Mouse (Mus musculus): ENCODE measurements at regions not wholly inside any gene's neighbourhood (a gene's known extent, or its start where the extent isn't known, plus 50 kb on each side); places are given as distances from the start of the nearest gene placed in this dataset.

DNA sequence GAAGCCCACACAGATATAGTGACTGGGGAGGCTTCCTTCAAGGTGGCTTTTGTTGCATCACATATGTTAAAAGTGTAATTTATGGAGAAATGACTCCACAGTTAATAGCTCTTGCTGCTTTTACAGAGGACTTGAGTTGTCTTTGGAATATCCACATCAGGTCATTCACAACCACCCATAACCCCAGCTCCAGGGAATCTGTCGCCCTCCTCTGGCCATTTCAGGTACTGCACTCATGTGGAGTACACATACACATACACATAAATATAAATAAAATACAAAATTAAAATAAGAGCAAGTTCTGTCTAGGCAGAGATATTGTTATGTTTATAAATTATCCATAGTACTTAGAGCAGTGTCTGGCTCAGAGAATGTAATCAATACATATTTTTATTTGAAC is 106.5 kb downstream of the Tsen15 start:
- ChIA-PET CTCF (interaction anchor here (0.7 to 1.0 kb wide), 2 partner anchors 10 to 11 kb away, joined by 3 to 6 read pairs; no protein-coding TSS in a partner anchor), POLR2A (no interaction called here)
- in situ Hi-C loops (cut with MboI; ENCODE audit: low pct_unique_long_range_greater_than_20kb): no loop called here
- DNase-seq (ENCODE audit: low read depth, low spot score): no peak
- ATAC-seq: no peak
- TF ChIP-seq CTCF (IDR thresholded peaks at IDR 0.05): peak; percentile 54
- H3K27me3 ChIP-seq: no peaks in the 10 kb centered on the region

DNA sequence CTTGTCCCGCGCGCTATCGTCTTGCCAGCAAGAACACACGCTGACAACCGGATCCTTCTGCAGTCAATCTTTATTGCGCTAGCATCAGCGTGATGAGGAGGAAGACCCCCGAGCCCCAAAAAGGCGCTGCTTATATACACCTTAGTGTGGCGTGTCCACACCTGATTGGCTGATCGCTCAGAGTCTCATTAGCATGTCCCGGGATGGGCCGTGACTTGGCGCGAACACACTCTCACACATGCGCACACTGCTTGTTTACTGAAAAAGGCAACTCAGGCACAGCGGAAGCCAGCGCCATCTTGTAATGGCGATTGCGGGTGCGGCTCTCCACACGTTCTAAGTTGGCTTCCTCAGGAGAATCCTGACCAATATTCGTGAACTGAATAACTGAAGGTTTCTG is 111.5 kb downstream of the Tsen15 start:
- CTCF ChIA-PET: no interaction called here
- no peaks in the 10 kb centered on the region for H3K27me3 ChIP-seq
- no peak for TF ChIP-seq CTCF (IDR thresholded peaks at IDR 0.05)
- no peak for DNase-seq (ENCODE audit: low read depth, low spot score)
- no peak for ATAC-seq
- in situ Hi-C loops (cut with MboI; ENCODE audit: low pct_unique_long_range_greater_than_20kb): no loop called here
- POLR2A ChIA-PET: no interaction called here

DNA sequence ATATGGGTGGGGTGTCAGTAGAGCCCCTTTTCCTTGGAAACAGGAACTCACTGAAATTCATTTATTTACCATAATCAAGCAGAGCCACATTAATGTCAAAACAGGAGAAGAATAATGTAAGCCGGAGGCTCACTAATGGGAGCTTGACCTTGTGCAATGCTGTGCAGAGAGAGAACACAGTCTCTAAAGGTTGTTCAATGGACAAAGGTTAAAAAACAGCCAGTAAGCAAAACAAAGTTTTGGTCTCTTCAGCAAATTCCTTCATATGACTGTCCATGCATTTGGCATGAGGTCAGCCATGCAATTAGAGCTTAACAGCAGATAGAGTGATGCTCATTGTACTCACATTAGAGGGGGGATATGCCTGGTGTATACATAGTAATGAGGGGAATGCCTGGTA is 113.1 kb downstream of the Tsen15 start:
- CTCF ChIA-PET: no interaction called here
- in situ Hi-C loops (cut with MboI; ENCODE audit: low pct_unique_long_range_greater_than_20kb): no loop called here
- POLR2A ChIA-PET: interaction anchor here (0.5 kb wide), 1 partner anchor 843 kb away, joined by 6 read pairs; no protein-coding TSS in a partner anchor

DNA sequence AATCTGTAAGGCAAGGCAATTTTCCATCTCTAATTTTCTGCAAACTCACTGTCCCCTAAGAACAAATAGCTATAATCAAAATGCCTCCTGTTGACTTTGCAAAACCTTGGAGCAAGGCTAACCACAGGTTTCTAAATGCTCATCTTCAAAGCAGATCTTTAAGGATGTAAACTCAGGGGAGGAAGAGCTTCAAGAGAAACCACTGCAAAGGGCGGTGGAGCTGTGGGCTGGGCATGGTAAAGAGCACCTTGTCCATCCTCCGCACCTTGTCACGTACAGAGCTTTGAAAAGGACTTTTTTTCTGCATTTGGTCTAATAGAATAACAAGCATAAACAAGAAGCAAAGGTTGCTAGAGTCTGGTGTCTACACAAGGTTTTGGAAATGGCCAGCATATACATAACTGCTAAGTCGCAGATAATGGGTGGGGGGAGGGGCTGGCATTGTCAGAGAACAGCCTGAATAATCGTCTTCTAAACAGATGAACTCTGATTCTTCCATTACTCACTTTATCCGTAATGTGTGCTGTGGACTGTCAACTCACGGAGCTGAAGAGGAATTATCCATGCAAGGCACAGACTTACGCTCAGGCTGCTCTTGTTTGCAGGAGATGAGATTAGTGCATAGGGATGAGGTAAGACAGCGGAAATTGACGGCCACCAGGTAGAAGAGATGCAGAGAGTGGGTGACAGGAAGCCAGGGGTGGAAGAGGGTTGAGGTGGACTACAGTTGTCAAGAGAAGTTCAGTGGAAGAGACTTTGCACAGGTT is 116.4 kb downstream of the Tsen15 start:
- in situ Hi-C loops (cut with MboI; ENCODE audit: low pct_unique_long_range_greater_than_20kb): no loop called here
- ChIA-PET POLR2A (no interaction called here), CTCF (no interaction called here)
- H3K27me3 ChIP-seq: no peaks in the 10 kb centered on the region
- DNase-seq (ENCODE audit: low read depth, low spot score) (no peak), ATAC-seq (no peak)
- TF ChIP-seq CTCF (IDR thresholded peaks at IDR 0.05): no peak

More for the DNA sequence above, 113.1 kb downstream of the Tsen15 start:
- no peak for TF ChIP-seq CTCF (IDR thresholded peaks at IDR 0.05)
- ATAC-seq (peak; percentile 42), DNase-seq (ENCODE audit: low read depth, low spot score) (peak; percentile 17)
- no peaks in the 10 kb centered on the region for H3K27me3 ChIP-seq

DNA sequence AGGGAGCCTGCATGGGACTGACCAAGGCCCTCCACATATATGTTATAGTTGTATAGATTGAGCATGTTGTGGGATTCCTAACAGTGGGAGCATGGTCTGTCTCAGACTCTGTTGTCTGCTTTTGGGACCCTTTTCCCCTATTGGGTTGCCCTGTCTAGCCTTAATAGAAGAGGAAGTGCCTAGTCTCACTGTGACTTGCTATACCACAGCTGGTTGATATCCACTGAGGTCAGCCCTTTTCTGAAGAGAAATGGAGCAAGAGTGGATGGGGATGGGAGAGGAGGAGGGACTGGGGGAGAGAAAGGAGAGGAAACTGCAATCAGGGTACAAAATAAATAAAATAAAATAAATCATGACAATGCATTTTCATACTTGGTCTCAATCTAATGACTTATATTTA is 120.1 kb downstream of the Tsen15 start:
- no peak for DNase-seq (ENCODE audit: low read depth, low spot score)
- in situ Hi-C loops (cut with MboI; ENCODE audit: low pct_unique_long_range_greater_than_20kb): no loop called here
- no peak for TF ChIP-seq CTCF (IDR thresholded peaks at IDR 0.05)
- H3K27me3 ChIP-seq: no peaks in the 10 kb centered on the region
- ChIA-PET POLR2A (no interaction called here), CTCF (no interaction called here)
- no peak for ATAC-seq

DNA sequence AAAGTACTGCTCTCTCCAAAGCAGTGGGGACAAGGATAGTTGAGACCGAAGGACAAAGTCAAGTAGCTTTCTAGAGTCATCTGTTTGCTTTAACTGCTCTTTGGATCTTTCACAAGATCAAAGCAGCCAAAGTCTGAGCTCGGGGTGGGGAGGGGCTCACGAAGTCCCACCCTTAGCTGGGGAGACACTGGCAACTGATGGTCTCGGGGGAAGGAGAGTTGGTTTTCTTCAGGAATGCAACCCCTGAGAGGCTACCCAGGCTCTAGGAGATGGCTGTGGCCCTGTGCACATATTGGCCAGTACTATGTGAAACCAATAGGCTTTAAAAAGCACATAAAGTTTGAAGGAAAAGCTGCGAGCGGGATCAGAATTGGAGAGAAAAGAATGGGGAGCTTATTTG is 121.5 kb downstream of the Tsen15 start:
- ChIA-PET CTCF (no interaction called here), POLR2A (no interaction called here)
- no peak for DNase-seq (ENCODE audit: low read depth, low spot score)
- ATAC-seq: no peak
- H3K27me3 ChIP-seq: no peaks in the 10 kb centered on the region
- in situ Hi-C loops (cut with MboI; ENCODE audit: low pct_unique_long_range_greater_than_20kb): no loop called here
- TF ChIP-seq CTCF (IDR thresholded peaks at IDR 0.05): no peak

DNA sequence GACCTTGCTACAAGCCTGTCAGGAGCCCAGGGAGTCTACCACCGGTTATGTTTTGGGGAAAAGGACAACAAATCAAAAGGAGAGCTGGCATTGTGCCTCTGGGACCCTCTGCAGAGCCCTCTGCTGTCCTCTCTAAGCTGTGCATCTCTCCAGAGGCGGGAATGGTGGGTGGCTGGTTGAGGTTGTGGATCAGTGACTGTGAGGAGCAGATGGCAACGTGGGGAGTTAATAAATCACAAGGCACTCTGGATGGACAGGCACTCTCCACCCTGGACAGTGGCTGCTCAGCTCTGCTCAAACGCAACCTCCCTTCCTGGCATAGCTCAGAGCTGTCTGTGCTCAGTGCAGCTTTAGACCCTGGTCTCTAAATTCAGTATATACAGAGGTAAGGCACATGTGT is 125.0 kb downstream of the Tsen15 start:
- TF ChIP-seq CTCF (IDR thresholded peaks at IDR 0.05): no peak
- DNase-seq (ENCODE audit: low read depth, low spot score) (no peak), ATAC-seq (no peak)
- ChIA-PET CTCF (no interaction called here), POLR2A (no interaction called here)
- in situ Hi-C loops (cut with MboI; ENCODE audit: low pct_unique_long_range_greater_than_20kb): no loop called here
- H3K27me3 ChIP-seq: no peaks in the 10 kb centered on the region

DNA sequence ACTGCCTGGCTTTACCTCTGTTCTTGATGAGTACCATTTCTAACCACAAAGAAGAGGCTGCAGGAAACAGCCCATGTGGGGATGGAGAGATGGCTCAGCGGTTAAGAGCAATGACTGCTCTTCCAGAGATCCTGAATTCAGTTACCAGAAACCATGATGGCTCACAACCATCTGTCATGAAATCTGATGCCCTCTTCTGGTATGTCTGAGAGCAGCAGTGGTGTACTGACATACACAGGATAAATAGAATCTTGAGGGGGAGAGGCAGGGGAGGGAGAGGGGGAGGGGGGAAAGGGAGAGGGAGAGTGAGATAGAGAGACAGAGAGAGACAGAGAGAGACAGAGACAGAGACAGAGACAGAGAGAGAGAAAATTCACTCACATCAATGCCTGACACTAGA is 125.5 kb downstream of the Tsen15 start:
- ChIA-PET CTCF (no interaction called here), POLR2A (no interaction called here)
- DNase-seq (ENCODE audit: low read depth, low spot score): no peak
- TF ChIP-seq CTCF (IDR thresholded peaks at IDR 0.05): no peak
- no peak for ATAC-seq
- H3K27me3 ChIP-seq: no peaks in the 10 kb centered on the region
- in situ Hi-C loops (cut with MboI; ENCODE audit: low pct_unique_long_range_greater_than_20kb): no loop called here

DNA sequence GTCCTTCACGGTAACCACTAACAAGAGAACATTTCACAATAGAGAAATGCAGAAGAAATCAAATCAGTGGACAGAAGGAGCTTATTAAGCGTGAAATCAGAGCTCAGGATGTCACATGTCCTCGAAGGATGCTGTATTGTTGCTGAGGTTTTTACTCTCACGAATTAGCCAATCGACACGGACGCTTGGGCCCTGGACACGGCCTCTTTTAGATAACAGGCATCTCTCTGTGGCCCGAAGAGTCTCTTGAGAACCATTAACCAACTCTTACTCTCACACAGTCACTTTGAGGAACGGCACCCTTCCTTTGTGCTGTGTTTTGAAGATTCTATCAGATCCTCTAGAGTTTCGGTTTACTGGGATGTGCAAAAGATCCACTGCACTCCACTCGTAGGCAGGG is 128.2 kb downstream of the Tsen15 start:
- ATAC-seq: no peak
- POLR2A ChIA-PET: no interaction called here
- no peak for TF ChIP-seq CTCF (IDR thresholded peaks at IDR 0.05)
- H3K27me3 ChIP-seq: no peaks in the 10 kb centered on the region
- in situ Hi-C loops (cut with MboI; ENCODE audit: low pct_unique_long_range_greater_than_20kb): no loop called here
- CTCF ChIA-PET: interaction anchor here (0.6 kb wide), 1 partner anchor 53 kb away, joined by 3 read pairs; no protein-coding TSS in a partner anchor
- DNase-seq (ENCODE audit: low read depth, low spot score): no peak

DNA sequence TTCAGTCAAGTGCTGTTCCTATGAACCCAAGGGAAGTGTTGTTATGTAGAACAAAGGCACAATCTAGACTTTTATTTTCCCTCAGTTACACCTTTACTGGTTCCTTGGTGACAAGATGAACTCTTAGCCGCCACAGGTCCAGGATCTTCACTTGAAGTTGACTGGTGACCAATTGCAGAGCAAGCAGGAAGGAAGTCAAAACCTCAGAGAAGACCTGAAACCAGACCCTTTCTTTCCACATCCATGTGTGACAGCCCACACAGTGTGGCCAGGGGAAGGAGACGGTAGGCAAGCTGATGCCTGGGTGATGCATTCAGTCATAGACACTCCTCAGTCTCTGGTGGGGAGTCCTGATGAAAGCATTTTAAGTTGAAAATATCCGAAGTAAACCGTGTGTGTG is 132.6 kb downstream of the Tsen15 start:
- DNase-seq (ENCODE audit: low read depth, low spot score) (no peak), ATAC-seq (no peak)
- ChIA-PET CTCF (no interaction called here), POLR2A (no interaction called here)
- H3K27me3 ChIP-seq: no peaks in the 10 kb centered on the region
- in situ Hi-C loops (cut with MboI; ENCODE audit: low pct_unique_long_range_greater_than_20kb): no loop called here
- TF ChIP-seq CTCF (IDR thresholded peaks at IDR 0.05): no peak

DNA sequence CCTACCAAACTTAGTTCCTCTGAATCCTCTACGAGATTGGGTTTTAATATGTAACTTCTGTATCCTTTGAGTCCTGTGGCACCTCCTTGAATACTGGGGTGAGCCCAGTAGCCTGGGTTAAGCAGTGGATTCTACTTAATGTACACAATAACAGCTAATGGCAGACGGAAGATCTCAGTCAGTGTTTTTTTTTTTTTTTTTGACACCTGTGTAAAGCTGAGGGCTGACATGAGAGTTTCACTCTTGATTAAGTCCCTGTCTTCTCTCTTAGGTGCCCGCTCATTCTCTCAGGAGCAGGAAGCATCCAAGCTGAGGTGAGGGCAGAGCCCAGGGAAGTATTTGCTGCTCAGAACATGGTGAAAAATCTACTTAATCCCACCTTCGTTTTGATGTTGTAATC is 133.0 kb downstream of the Tsen15 start:
- in situ Hi-C loops (cut with MboI; ENCODE audit: low pct_unique_long_range_greater_than_20kb): no loop called here
- TF ChIP-seq CTCF (IDR thresholded peaks at IDR 0.05): no peak
- POLR2A ChIA-PET: no interaction called here

DNA sequence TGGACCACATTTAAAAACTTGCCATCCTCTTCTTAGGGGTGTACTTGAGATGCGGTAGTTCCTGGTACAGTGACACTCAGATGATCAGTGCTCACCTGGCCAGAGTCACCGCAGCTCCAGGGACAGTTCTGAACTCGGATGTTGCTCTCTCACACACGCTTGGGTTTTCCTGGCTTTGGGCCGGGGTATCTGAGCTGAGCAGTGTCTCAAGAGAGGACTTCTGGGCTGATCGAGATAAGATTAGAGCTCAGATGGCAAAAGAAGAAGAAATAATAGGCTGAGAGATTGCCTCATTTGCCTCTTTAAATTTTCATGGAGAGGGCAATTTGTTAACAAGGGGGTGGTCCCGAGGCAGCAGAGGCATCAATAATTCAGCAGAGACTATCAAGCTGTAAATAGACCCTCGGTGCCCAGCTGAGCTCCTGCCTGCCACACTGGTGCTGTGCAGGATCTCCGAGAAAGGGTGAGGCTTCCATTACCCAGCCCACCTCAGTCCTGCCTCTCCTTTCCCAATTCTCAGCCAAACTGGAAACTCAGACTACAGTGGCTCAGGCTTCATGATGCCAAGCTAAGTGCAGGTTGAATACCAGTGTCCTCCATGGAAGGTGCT is 133.7 kb downstream of the Tsen15 start:
- no peak for TF ChIP-seq CTCF (IDR thresholded peaks at IDR 0.05)
- in situ Hi-C loops (cut with MboI; ENCODE audit: low pct_unique_long_range_greater_than_20kb): no loop called here
- ATAC-seq: no peak
- POLR2A ChIA-PET: no interaction called here
- H3K27me3 ChIP-seq: no peaks in the 10 kb centered on the region
- CTCF ChIA-PET: no interaction called here
- no peak for DNase-seq (ENCODE audit: low read depth, low spot score)

More for the DNA sequence above, 133.0 kb downstream of the Tsen15 start:
- CTCF ChIA-PET: no interaction called here
- no peak for ATAC-seq
- no peak for DNase-seq (ENCODE audit: low read depth, low spot score)
- H3K27me3 ChIP-seq: no peaks in the 10 kb centered on the region

Data from Patski (cell line).